Mouse (Mus musculus) forebrain, embryonic 13.5 days (tissue): Measurements from ENCODE around the gene Clrn1. TPM values are rescaled to one million over a fixed set of nuclear protein-coding genes. Genes with fewer than 3 reads are reported as not detected.
A peak's percentile ranks its signal among the peaks of the same experiment; 100 is the strongest.

Experiments
- ATAC-seq: fragments of 200-750 bp; cut with Nextera tagmentation; 2 replicates; pipeline ENCODE4 v1.8.0; 2017
- H3K27ac ChIP-seq: fragments of 300-500 bp; sonication (generic); 2 replicates; pipeline ENCODE4 v1.5.1; 2015; ENCODE audit warnings: inconsistent platforms, mild to moderate bottlenecking, moderate library complexity
- H3K27me3 ChIP-seq: fragments of 300-500 bp; sonication (generic); 2 replicates; pipeline ENCODE4 v1.6.1; 2015; ENCODE audit warnings: mild to moderate bottlenecking, inconsistent platforms
- H3K36me3 ChIP-seq: fragments of 300-500 bp; sonication (generic); 2 replicates; pipeline ENCODE4 v1.6.1; 2015; ENCODE audit warnings: mild to moderate bottlenecking, inconsistent platforms; ENCODE audit not compliant: poor library complexity, severe bottlenecking
- H3K4me1 ChIP-seq: fragments of 300-500 bp; sonication (generic); 2 replicates; pipeline ENCODE4 v1.6.1; 2015; ENCODE audit warnings: inconsistent platforms
- H3K4me2 ChIP-seq: fragments of 300-500 bp; sonication (generic); 2 replicates; pipeline ENCODE4 v1.6.1; 2015; ENCODE audit warnings: inconsistent platforms, mild to moderate bottlenecking, moderate library complexity
- H3K4me3 ChIP-seq: fragments of 300-500 bp; sonication (generic); 2 replicates; pipeline ENCODE4 v1.5.1; 2015; ENCODE audit warnings: mild to moderate bottlenecking, inconsistent platforms
- H3K9ac ChIP-seq: fragments of 300-500 bp; sonication (generic); 2 replicates; pipeline ENCODE4 v1.6.1; 2015; ENCODE audit warnings: mild to moderate bottlenecking, inconsistent platforms
- H3K9me3 ChIP-seq: fragments of 300-500 bp; sonication (generic); replicated peaks from 2 replicates; pipeline ENCODE4 v1.6.1; 2016; ENCODE audit warnings: inconsistent platforms
- WGBS: fragments of 180-500 bp; shearing (Covaris S2); methylation state at CpG from one replicate; pipeline ENCODE4 v1.1.7; 2015; 5-methylcytosine and 5-hydroxymethylcytosine counted together
- polyA plus RNA-seq: library from polyadenylated mRNA; unstranded; fragments of >200 nt; fragmentation: Nextera tagmentation; extraction: Ambion mirVana; gene quantifications from 2 replicates; pipeline ENCODE4 v1.2.1, GENCODE M21; 2015

Gene Clrn1
- polyA plus RNA-seq, 1 experiment from 2014 or later: 0.37 TPM

DNA sequence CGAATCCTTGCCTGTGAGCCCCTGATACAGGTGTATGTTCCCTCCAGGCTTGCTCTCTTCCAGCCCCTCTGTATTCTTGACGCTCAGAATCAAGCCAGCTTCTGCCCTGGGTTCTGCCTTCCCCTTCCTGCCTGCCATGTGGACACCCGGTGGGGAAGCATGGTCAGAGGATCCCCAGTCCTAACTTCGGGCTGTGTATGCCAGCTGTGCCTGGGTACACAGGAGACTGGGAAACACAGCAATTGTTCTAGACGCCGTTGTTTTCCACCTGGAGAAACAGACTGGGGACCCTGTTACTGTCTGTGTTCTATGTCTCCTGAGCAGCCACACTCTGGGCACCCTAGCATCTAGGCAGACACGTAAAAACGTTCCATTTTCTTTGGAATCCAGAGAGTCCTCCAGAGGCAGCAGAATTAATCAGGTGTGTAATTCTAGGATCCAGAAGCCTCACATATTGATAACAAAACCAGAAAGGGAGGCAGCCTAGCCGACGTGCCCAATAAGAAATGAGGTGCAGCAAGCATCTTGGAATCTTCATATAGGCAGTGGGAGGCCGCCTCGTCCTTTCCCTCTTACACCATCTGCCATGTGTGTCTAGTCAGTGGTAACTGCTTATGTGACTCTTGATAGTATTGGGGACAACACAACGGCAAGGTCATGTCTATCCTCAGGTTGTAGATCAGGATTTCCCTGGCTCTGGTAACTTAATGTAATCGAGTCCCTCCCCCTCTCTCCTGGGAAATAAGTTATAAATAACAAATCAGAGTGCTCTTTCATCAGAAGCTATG is 56.6 kb downstream of the Clrn1 start:
- H3K27me3 ChIP-seq: no peaks in the 10 kb centered on the region
- H3K9me3 ChIP-seq: no peaks in the 10 kb centered on the region
- no peak overlapping the region for H3K4me2 ChIP-seq
- H3K9ac ChIP-seq: no peak overlapping the region
- no peak overlapping the region for H3K4me3 ChIP-seq
- 87% methylated on average over 14 of the region's 14 CpGs for WGBS
- ATAC-seq: no peak
- no peaks in the 10 kb centered on the region for H3K36me3 ChIP-seq
- H3K27ac ChIP-seq: no peak overlapping the region
- no peaks in the 10 kb centered on the region for H3K4me1 ChIP-seq

DNA sequence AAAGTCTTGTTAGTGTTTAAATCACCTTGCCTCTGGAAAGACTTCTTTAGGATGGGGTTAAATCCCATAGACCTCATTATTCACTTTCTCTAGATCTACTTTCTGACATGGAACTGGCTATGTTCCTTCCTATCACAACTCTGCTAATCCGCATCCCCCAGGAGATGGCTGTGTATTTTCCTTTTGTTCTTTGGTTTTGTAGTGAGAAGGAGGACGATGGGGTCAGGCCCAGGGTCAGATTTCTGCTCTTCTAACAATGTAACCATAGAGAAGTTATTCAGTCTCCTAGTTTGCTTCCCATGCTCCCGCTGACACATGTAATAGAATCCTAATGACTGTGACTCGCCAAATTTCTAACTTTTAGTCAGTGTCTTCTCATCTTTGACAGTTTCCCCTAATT is 58.9 kb downstream of the Clrn1 start:
- Histone ChIP-seq H3K9ac (no peak overlapping the region), H3K36me3 (no peaks in the 10 kb centered on the region), H3K4me1 (no peaks in the 10 kb centered on the region), H3K27me3 (no peaks in the 10 kb centered on the region), H3K4me3 (no peak overlapping the region), H3K9me3 (no peaks in the 10 kb centered on the region), H3K4me2 (no peak overlapping the region), H3K27ac (no peak overlapping the region)
- WGBS: 6% methylated on average over 4 of the region's 4 CpGs
- no peak for ATAC-seq

GRCm38 (mm10) chr3:58822211-58822610 is 62.9 kb downstream of the Clrn1 start, which contains the start of gene Mindy4b-ps:
Mindy4b-ps (minus strand) TSS chr3:58822311.
- H3K4me2 ChIP-seq: no peak within 1 kb of the TSS
- H3K36me3 ChIP-seq: no peaks in the 10 kb centered on the region
- no peak within 1 kb of the TSS for H3K27ac ChIP-seq
- 74% methylated on average over 4 of the region's 4 CpGs for WGBS
- ATAC-seq: no peak
- no peak within 1 kb of the TSS for H3K4me3 ChIP-seq
- no peak within 1 kb of the TSS for H3K9ac ChIP-seq
- no peaks in the 10 kb centered on the region for H3K27me3 ChIP-seq
- no peaks in the 10 kb centered on the region for H3K9me3 ChIP-seq
- peaks cover 3% of the 10 kb centered on the region; the same call in 1 of the 2 replicates for H3K4me1 ChIP-seq

- Histone ChIP-seq H3K4me2 (no peak overlapping the region), H3K36me3 (no peaks in the 10 kb centered on the region), H3K9me3 (no peaks in the 10 kb centered on the region), H3K4me1 (peaks cover 4% of the 10 kb centered on the region; the same call in 1 of the 2 replicates), H3K4me3 (no peak overlapping the region), H3K9ac (no peak overlapping the region), H3K27me3 (no peaks in the 10 kb centered on the region), H3K27ac (no peak overlapping the region)
- no peak for ATAC-seq
- WGBS: 17% methylated on average over 6 of the region's 6 CpGs
Measured at GRCm38 (mm10) chr3:58817337-58817736, 67.8 kb downstream of the Clrn1 start.

- 89% methylated on average over 3 of the region's 3 CpGs for WGBS
- no peak overlapping the region for H3K9ac ChIP-seq
- no peak overlapping the region for H3K4me2 ChIP-seq
- H3K27ac ChIP-seq: no peak overlapping the region
- no peak for ATAC-seq
- no peaks in the 10 kb centered on the region for H3K27me3 ChIP-seq
- no peaks in the 10 kb centered on the region for H3K36me3 ChIP-seq
- peaks cover 6% of the 10 kb centered on the region; the same call in 1 of the 2 replicates for H3K4me1 ChIP-seq
- no peak overlapping the region for H3K4me3 ChIP-seq
- no peaks in the 10 kb centered on the region for H3K9me3 ChIP-seq
Measured at GRCm38 (mm10) chr3:58814191-58814590, 70.9 kb downstream of the Clrn1 start.

GRCm38 (mm10) chr3:58810353-58810752 is 74.8 kb downstream of the Clrn1 start:
- no peak overlapping the region for H3K4me2 ChIP-seq
- no peaks in the 10 kb centered on the region for H3K27me3 ChIP-seq
- 69% methylated on average over 11 of the region's 11 CpGs for WGBS
- H3K36me3 ChIP-seq: no peaks in the 10 kb centered on the region
- no peak overlapping the region for H3K4me3 ChIP-seq
- ATAC-seq: no peak
- H3K9me3 ChIP-seq: no peaks in the 10 kb centered on the region
- no peak overlapping the region for H3K27ac ChIP-seq
- H3K4me1 ChIP-seq: peaks cover 9% of the 10 kb centered on the region; the same call in 1 of the 2 replicates
- H3K9ac ChIP-seq: no peak overlapping the region

- Histone ChIP-seq H3K4me3 (no peak overlapping the region), H3K4me1 (peaks cover 9% of the 10 kb centered on the region; the same call in 1 of the 2 replicates), H3K4me2 (no peak overlapping the region), H3K27ac (no peak overlapping the region), H3K9ac (no peak overlapping the region), H3K9me3 (no peaks in the 10 kb centered on the region), H3K36me3 (no peaks in the 10 kb centered on the region), H3K27me3 (no peaks in the 10 kb centered on the region)
- WGBS: 31% methylated on average over 12 of the region's 12 CpGs
- peak; percentile 24; the same call in 1 of the 2 replicates for ATAC-seq
Measured at GRCm38 (mm10) chr3:58809111-58809915, 75.8 kb downstream of the Clrn1 start.

DNA sequence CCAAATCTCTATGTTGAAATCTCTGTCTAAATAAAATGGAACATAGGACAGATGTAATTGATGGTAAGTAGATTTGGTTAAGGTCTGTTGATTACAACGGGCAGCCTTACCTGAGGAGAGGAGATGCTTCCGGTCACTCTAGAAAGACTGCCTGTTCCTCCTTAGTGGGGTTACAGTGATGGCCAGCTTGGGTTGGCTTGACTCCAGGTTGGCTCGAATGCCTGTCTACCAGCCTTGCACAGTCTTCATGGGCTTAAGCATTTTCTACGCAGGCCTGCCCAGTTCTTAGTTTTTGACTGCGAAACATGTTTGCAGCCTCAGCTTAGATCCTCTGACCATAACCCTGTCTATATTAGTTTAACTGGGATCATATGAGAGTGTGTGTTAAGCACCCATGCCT is 76.5 kb downstream of the Clrn1 start:
- WGBS: 95% methylated on average over 5 of the region's 5 CpGs
- H3K27ac ChIP-seq: no peak overlapping the region
- ATAC-seq: 0 out of 2 replicates have a peak, but pooled peaks have one; percentile 27
- peaks cover 9% of the 10 kb centered on the region; the same call in 1 of the 2 replicates for H3K4me1 ChIP-seq
- no peaks in the 10 kb centered on the region for H3K9me3 ChIP-seq
- H3K9ac ChIP-seq: no peak overlapping the region
- H3K4me3 ChIP-seq: no peak overlapping the region
- no peaks in the 10 kb centered on the region for H3K36me3 ChIP-seq
- H3K27me3 ChIP-seq: no peaks in the 10 kb centered on the region
- H3K4me2 ChIP-seq: no peak overlapping the region

DNA sequence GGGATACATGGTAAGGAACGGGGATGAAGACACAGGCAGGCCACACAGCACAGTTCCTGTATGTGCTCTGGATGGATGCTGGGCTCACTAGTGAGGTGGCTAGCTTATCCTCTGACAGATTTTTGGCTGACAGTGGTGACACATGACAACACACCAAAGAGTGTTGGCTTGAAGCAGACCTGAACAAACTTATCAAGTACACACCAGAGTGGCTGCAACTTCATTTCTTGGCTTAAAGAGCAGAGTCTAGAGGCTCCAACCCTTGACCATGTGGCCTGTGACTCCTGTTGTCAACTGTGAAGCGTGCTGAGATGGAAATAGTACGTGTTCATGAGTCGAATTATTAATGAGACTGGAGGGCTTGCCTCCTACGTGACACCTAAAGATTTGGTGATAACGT is 80.4 kb downstream of the Clrn1 start:
- 89% methylated on average over 6 of the region's 6 CpGs for WGBS
- ATAC-seq: no peak
- Histone ChIP-seq H3K4me3 (no peak overlapping the region), H3K27ac (no peak overlapping the region), H3K4me1 (peaks cover 9% of the 10 kb centered on the region; the same call in 1 of the 2 replicates), H3K9ac (no peak overlapping the region), H3K4me2 (no peak overlapping the region), H3K36me3 (no peaks in the 10 kb centered on the region), H3K27me3 (no peaks in the 10 kb centered on the region), H3K9me3 (no peaks in the 10 kb centered on the region)

DNA sequence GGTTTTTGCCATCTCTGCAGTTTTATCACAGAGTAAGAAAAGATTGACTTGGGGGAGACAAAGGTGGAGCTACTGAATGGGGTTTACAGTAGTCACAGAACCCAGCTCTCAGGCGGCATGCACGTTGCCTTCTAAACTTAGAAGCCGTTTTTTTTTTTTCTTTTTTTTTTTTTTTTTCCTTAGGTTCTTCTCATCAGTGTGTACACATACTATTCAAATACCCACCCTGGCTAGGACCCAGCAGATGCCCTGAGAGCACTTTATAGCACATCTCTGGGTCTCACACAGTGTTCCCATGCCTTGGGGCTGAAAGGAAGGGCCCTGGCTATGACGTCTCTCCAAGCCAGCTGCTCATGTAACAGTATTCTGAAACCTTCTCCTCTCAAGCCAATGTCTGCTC is 86.5 kb downstream of the Clrn1 start:
- Histone ChIP-seq H3K9ac (no peak overlapping the region), H3K36me3 (no peaks in the 10 kb centered on the region), H3K4me2 (no peak overlapping the region), H3K4me3 (no peak overlapping the region), H3K27me3 (no peaks in the 10 kb centered on the region), H3K9me3 (no peaks in the 10 kb centered on the region), H3K4me1 (no peaks in the 10 kb centered on the region), H3K27ac (no peak overlapping the region)
- WGBS: 82% methylated on average over 4 of the region's 4 CpGs
- no peak for ATAC-seq

DNA sequence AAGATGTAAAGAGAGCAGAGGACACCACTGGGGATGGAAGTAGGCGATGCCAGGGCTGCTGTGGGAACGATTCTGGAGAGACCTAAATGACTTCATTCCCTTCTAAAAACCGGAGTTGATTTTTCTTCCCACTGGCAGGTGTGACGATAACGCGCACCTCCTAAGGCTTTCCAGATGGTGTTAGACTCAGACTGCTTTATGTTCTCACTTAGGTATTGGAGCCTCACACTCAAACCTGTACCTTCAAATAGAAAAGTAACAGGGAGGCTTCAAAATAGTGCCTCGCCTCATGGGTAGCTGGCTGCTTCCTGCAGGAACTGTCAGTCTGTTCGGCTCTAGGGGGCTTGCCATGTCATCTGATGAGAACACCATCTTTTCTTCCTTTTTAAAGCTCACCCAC is 86.9 kb downstream of the Clrn1 start:
- Histone ChIP-seq H3K4me1 (no peaks in the 10 kb centered on the region), H3K9ac (no peak overlapping the region), H3K4me2 (no peak overlapping the region), H3K27me3 (no peaks in the 10 kb centered on the region), H3K4me3 (no peak overlapping the region), H3K9me3 (no peaks in the 10 kb centered on the region), H3K36me3 (no peaks in the 10 kb centered on the region), H3K27ac (no peak overlapping the region)
- ATAC-seq: no peak
- 92% methylated on average over 8 of the region's 8 CpGs for WGBS
